Mouse (Mus musculus) liver, postnatal 0 days (tissue): Measurements from ENCODE around the gene Stil.

Experiments used
- CTCF ChIP-seq: sonication (generic); IDR thresholded peaks from 2 replicates; pipeline ENCODE4 v1.5.1; 2016; ENCODE audit warnings: antibody characterized with exemption, low read depth
- EP300 ChIP-seq: IDR thresholded peaks from 2 replicates; pipeline ENCODE4 v1.6.1; 2016; ENCODE audit warnings: antibody characterized with exemption, low read depth, mild to moderate bottlenecking

DNA sequence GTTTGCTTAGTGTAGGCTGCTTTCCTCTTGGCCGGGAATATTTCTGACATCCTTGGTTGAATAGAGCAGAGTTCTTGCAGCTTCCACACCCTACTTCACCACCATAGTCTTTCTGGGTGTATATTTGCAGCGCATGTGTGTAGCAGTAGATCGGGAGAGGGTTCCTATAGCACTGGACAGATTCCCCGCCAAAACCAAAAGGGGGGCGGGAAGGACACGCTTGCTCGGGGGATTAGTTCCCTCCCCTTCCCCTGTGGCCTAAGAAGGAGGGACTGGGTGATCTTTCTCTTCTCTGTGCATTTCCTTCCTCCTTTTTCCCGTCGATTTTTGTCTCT, 62.5 kb downstream of the Stil start:
- TF ChIP-seq CTCF = no peak
- TF ChIP-seq EP300 = no peak
